Mouse (Mus musculus): ENCODE results near the gene Bcl9. TPM values are rescaled to one million over a fixed set of nuclear protein-coding genes. Genes with fewer than 3 reads are reported as not detected.

Gene Bcl9
- total and polyA plus RNA-seq, 3 experiments, result 1.1 to 13.5 (median 3.3) TPM

GRCm38 (mm10) chr3:97239316-97239715 is 58.4 kb downstream of the Bcl9 start:
- no peak for DNase-seq (ENCODE audit: extremely low read depth)
- Histone ChIP-seq H3K27ac (ENCODE audit: insufficient read depth, low read depth) (no peak overlapping the region), H3K9ac (ENCODE audit: insufficient read depth, low read depth) (no peak overlapping the region), H3K79me2 (replicated peaks; ENCODE audit: control insufficient read depth, extremely low read depth, insufficient read depth, poor library complexity, severe bottlenecking) (no peaks in the 10 kb centered on the region), H3K27me3 (replicated peaks) (no peaks in the 10 kb centered on the region), H3K9me3 (replicated peaks; ENCODE audit: low read length) (no peaks in the 10 kb centered on the region), H3K4me2 (ENCODE audit: insufficient read depth, low read depth, poor library complexity, severe bottlenecking) (no peak overlapping the region), H3K4me1 (ENCODE audit: control insufficient read depth in 1 of 2, insufficient read depth in 2 of 2) (peaks cover 5 to 29% of the 10 kb centered on the region in 2 experiments), H3K36me3 (replicated peaks in 1 of 2; ENCODE audit: control insufficient read depth in 1 of 2, insufficient read depth in 1 of 2, low read length in 1 of 2) (no peaks in the 10 kb centered on the region), H3K4me3 (replicated peaks in 1 of 3; ENCODE audit: low read depth in 2 of 3, low read length in 2 of 3, poor library complexity in 1 of 3) (no peak overlapping the region)
- TF ChIP-seq RAD21 (IDR thresholded peaks at IDR 0.05; ENCODE audit: low read depth, low read length), result no peak
- dilution Hi-C loops (cut with MboI; ENCODE audit: extremely low pct_ligation_motif_present, extremely low pct_unique_long_range_greater_than_20kb, low sequenced_read_pairs), result no loop called here
- in situ Hi-C loops (cut with MboI; ENCODE audit: low pct_ligation_motif_present, low pct_unique_long_range_greater_than_20kb, low sequenced_read_pairs), result no loop called here

DNA sequence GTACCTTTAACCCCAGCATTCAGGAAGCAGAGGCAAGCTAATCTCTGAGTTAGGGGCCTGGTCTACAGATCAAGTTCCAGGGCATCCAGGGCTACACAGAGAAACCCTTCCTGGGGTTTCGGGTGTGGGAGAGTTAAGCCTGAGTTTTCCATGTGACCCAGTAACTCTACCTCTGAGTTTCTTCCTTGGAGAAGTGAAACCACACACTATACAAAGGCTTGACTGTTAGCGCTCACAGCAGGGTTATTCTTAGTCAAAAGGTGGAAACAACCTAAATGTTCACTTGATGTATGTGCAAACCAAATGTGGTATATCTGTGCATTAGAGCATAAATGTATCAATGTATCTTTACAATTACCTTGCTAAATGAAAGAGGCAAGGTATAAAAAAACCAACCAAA is 59.2 kb downstream of the Bcl9 start:
- dilution Hi-C loops (cut with MboI; ENCODE audit: extremely low pct_ligation_motif_present, extremely low pct_unique_long_range_greater_than_20kb, low sequenced_read_pairs), result no loop called here
- DNase-seq (ENCODE audit: extremely low read depth), result no peak
- Histone ChIP-seq H3K4me1 (ENCODE audit: control insufficient read depth in 1 of 2, insufficient read depth in 2 of 2) (peaks cover 5 to 29% of the 10 kb centered on the region in 2 experiments), H3K27me3 (replicated peaks) (no peaks in the 10 kb centered on the region), H3K36me3 (replicated peaks in 1 of 2; ENCODE audit: control insufficient read depth in 1 of 2, insufficient read depth in 1 of 2, low read length in 1 of 2) (no peaks in the 10 kb centered on the region), H3K79me2 (replicated peaks; ENCODE audit: control insufficient read depth, extremely low read depth, insufficient read depth, poor library complexity, severe bottlenecking) (no peaks in the 10 kb centered on the region), H3K4me3 (replicated peaks in 1 of 3; ENCODE audit: low read depth in 2 of 3, low read length in 2 of 3, poor library complexity in 1 of 3) (no peak overlapping the region), H3K27ac (ENCODE audit: insufficient read depth, low read depth) (no peak overlapping the region), H3K4me2 (ENCODE audit: insufficient read depth, low read depth, poor library complexity, severe bottlenecking) (no peak overlapping the region), H3K9ac (ENCODE audit: insufficient read depth, low read depth) (no peak overlapping the region), H3K9me3 (replicated peaks; ENCODE audit: low read length) (no peaks in the 10 kb centered on the region)
- in situ Hi-C loops (cut with MboI; ENCODE audit: low pct_ligation_motif_present, low pct_unique_long_range_greater_than_20kb, low sequenced_read_pairs), result no loop called here
- TF ChIP-seq SIN3A (IDR thresholded peaks at IDR 0.05; ENCODE audit: low read length) (no peak), JUND (conservative IDR thresholded peaks at IDR 0.05; ENCODE audit: low read depth, low read length) (no peak), BHLHE40 (IDR thresholded peaks at IDR 0.05; ENCODE audit: low read depth, low read length) (no peak), EP300 (IDR thresholded peaks at IDR 0.05; ENCODE audit: low read length) (0 out of 2 replicates have a peak, but pooled peaks have one; percentile 34), RCOR1 (conservative IDR thresholded peaks at IDR 0.05; ENCODE audit: low read depth, low read length) (no peak), PAX5 (IDR thresholded peaks at IDR 0.05; ENCODE audit: low read length) (no peak), E2F4 (IDR thresholded peaks at IDR 0.05; ENCODE audit: insufficient replicate concordance, low read depth, low read length) (no peak), USF1 (IDR thresholded peaks at IDR 0.05; ENCODE audit: low read depth, low read length) (no peak), MYC (IDR thresholded peaks at IDR 0.05; ENCODE audit: low read depth, low read length) (no peak), IRF4 (IDR thresholded peaks at IDR 0.05; ENCODE audit: low read depth, low read length) (0 out of 2 replicates have a peak, but pooled peaks have one; percentile 23), MAX (IDR thresholded peaks at IDR 0.05; ENCODE audit: low read length) (no peak)

DNA sequence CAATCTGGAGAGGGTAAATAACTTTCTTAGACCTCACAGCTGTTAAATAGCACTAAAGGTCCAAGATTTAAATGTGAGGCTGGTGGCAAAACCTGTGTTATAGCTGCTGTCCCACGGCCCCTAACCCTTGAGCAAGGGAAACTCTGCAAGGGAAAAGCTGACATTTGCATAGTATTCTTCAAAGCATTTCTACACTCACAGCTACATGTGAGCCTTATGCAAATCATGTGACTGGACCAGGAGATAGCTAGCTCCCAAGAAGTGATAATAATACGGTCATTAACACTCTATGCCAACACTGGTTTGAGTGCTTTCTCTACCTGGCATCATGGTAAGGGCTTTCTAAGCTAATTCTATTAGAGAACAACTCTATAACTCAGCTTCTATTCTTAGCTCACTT is 60.3 kb downstream of the Bcl9 start:
- DNase-seq (ENCODE audit: extremely low read depth), result peak; percentile 40
- H3K4me1 ChIP-seq (ENCODE audit: control insufficient read depth in 1 of 2, insufficient read depth in 2 of 2), result peaks cover 9 to 38% of the 10 kb centered on the region in 2 experiments
- dilution Hi-C loops (cut with MboI; ENCODE audit: extremely low pct_ligation_motif_present, extremely low pct_unique_long_range_greater_than_20kb, low sequenced_read_pairs) (no loop called here), in situ Hi-C loops (cut with MboI; ENCODE audit: low pct_ligation_motif_present, low pct_unique_long_range_greater_than_20kb, low sequenced_read_pairs) (no loop called here)
- no peaks in the 10 kb centered on the region for H3K27me3 ChIP-seq (replicated peaks)
- no peak overlapping the region for H3K9ac ChIP-seq (ENCODE audit: insufficient read depth, low read depth)
- H3K79me2 ChIP-seq (replicated peaks; ENCODE audit: control insufficient read depth, extremely low read depth, insufficient read depth, poor library complexity, severe bottlenecking), result no peaks in the 10 kb centered on the region
- no peak overlapping the region for H3K27ac ChIP-seq (ENCODE audit: insufficient read depth, low read depth)
- no peak overlapping the region for H3K4me3 ChIP-seq (replicated peaks in 1 of 3; ENCODE audit: low read depth in 2 of 3, low read length in 2 of 3, poor library complexity in 1 of 3)
- H3K9me3 ChIP-seq (replicated peaks; ENCODE audit: low read length), result no peaks in the 10 kb centered on the region
- peak overlapping the region; percentile 50; the same call in 1 of the 2 replicates for H3K4me2 ChIP-seq (ENCODE audit: insufficient read depth, low read depth, poor library complexity, severe bottlenecking)
- H3K36me3 ChIP-seq (replicated peaks in 1 of 2; ENCODE audit: control insufficient read depth in 1 of 2, insufficient read depth in 1 of 2, low read length in 1 of 2), result no peaks in the 10 kb centered on the region
- TF ChIP-seq BHLHE40 (IDR thresholded peaks at IDR 0.05; ENCODE audit: low read depth, low read length) (peak; percentile 87), EP300 (IDR thresholded peaks at IDR 0.05; ENCODE audit: low read length) (peak; percentile 17; the same call in 1 of the 2 replicates), MAX (IDR thresholded peaks at IDR 0.05; ENCODE audit: low read length) (0 out of 2 replicates have a peak, but pooled peaks have one; percentile 23), ETS1 (conservative IDR thresholded peaks at IDR 0.05; ENCODE audit: low read depth, low read length) (peak; percentile 27; the same call in 1 of the 2 replicates), SIN3A (IDR thresholded peaks at IDR 0.05; ENCODE audit: low read length) (no peak)

Measured in CH12.LX (cell line).